Mouse (Mus musculus) lung, adult 2 months (tissue): ENCODE measurements around the gene Sez6l2.

Source experiments
- CTCF ChIP-seq: fragments of 200-500 bp; IDR thresholded peaks from 2 replicates; pipeline ENCODE4 v1.5.1; 2011; ENCODE audit warnings: mild to moderate bottlenecking, low read length, control low read depth; ENCODE audit not compliant: insufficient read depth
- POLR2A ChIP-seq: fragments of 200-500 bp; IDR thresholded peaks from 2 replicates; pipeline ENCODE4 v1.6.1; 2011; ENCODE audit warnings: low read depth, mild to moderate bottlenecking, control low read depth, low read length, borderline replicate concordance; ENCODE audit errors: extremely low read depth

- TF ChIP-seq POLR2A (no peak), CTCF (no peak)
Measured at GRCm38 (mm10) chr7:126951741-126952140, 1.4 kb downstream of the Sez6l2 start.
